Mouse (Mus musculus) testis, adult 2 months (tissue): ENCODE measurements around the gene Cacna1d. TPM values are rescaled to one million over a fixed set of nuclear protein-coding genes. Genes with fewer than 3 reads are reported as not detected.

Experiments
- H3K27ac ChIP-seq: fragments of 200-500 bp; 2 replicates; pipeline ENCODE4 v1.5.1; 2012; ENCODE audit warnings: low read depth, low read length; ENCODE audit not compliant: control insufficient read depth, insufficient read depth
- H3K27me3 ChIP-seq: fragments of 200-500 bp; 2 replicates; pipeline ENCODE4 v1.6.1; 2012; ENCODE audit warnings: mild to moderate bottlenecking, low read length, moderate library complexity; ENCODE audit not compliant: control insufficient read depth, insufficient read depth
- H3K36me3 ChIP-seq: fragments of 200-500 bp; 2 replicates; pipeline ENCODE4 v1.6.1; 2012; ENCODE audit warnings: mild to moderate bottlenecking, low read length; ENCODE audit not compliant: control insufficient read depth, insufficient read depth
- H3K4me1 ChIP-seq: fragments of 200-500 bp; 2 replicates; pipeline ENCODE4 v1.6.1; 2012; ENCODE audit warnings: low read length; ENCODE audit not compliant: control insufficient read depth, insufficient read depth
- H3K4me3 ChIP-seq: fragments of 200-500 bp; 2 replicates; pipeline ENCODE4 v1.5.1; 2012; ENCODE audit warnings: low read depth, mild to moderate bottlenecking, low read length, moderate library complexity, mixed read lengths; ENCODE audit not compliant: control insufficient read depth
- CTCF ChIP-seq: fragments of 200-500 bp; IDR thresholded peaks from 2 replicates; pipeline ENCODE4 v1.5.1; 2012; ENCODE audit warnings: low read depth, mild to moderate bottlenecking, inconsistent platforms, low read length, moderate library complexity; ENCODE audit not compliant: control insufficient read depth, insufficient read depth, insufficient replicate concordance
- POLR2A ChIP-seq: fragments of 200-500 bp; IDR thresholded peaks from 2 replicates; pipeline ENCODE4 v1.6.1; 2012; ENCODE audit warnings: low read depth, mild to moderate bottlenecking, inconsistent platforms, low read length, moderate library complexity; ENCODE audit not compliant: control insufficient read depth
- polyA plus RNA-seq: library from polyadenylated mRNA; depleted of rRNA; stranded (reverse); fragments of >200 nt; gene quantifications from 2 replicates; pipeline ENCODE4 v1.2.3, GENCODE M21; 2012

Gene Cacna1d
- polyA plus RNA-seq, 1 experiment = 8.9 TPM

DNA sequence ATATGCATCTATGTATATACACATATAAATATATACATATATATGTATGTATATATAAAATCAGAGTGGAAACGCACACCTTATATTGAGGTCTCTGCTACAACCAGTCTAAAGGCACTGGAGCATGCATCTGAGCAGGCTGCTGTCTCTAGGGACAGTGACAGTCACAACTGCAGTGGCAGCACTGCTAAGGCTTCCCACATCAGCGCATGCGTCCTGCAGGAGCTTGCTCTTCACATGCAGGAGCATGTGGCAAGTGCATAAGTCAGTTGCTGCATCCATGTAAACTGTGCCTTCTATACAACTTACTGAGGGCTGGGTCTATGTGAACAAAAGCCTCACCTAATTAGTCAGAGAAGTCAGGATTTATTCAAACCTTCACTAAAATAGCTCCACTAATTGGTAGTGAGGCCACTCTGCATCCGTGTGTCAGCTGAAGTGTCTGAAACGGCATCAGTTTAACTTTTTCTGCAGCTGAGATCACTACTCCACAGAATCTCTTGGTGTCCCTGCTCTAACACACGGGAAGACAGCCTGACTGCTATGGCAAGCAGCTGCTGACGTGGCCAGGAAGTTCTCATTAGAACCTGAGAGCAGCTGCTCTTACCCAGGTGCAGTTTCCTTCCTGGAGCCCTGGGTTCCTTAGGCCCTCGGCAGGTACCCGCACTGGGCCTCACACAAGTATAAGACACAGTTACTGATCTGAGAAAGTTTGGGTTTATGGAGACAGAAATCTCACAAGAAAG lies 199.7 kb downstream of the Cacna1d start:
- Histone ChIP-seq H3K27ac (no peak overlapping the region), H3K36me3 (no peaks in the 10 kb centered on the region), H3K4me1 (no peaks in the 10 kb centered on the region), H3K27me3 (no peaks in the 10 kb centered on the region), H3K4me3 (no peak overlapping the region)
- no peak for TF ChIP-seq CTCF
- no peak for TF ChIP-seq POLR2A

GRCm38 (mm10) chr14:30284446-30284845 lies 206.8 kb downstream of the Cacna1d start:
- H3K4me1 ChIP-seq = no peaks in the 10 kb centered on the region
- H3K36me3 ChIP-seq = no peaks in the 10 kb centered on the region
- TF ChIP-seq CTCF = no peak
- H3K27ac ChIP-seq = no peak overlapping the region
- no peak overlapping the region for H3K4me3 ChIP-seq
- no peaks in the 10 kb centered on the region for H3K27me3 ChIP-seq

DNA sequence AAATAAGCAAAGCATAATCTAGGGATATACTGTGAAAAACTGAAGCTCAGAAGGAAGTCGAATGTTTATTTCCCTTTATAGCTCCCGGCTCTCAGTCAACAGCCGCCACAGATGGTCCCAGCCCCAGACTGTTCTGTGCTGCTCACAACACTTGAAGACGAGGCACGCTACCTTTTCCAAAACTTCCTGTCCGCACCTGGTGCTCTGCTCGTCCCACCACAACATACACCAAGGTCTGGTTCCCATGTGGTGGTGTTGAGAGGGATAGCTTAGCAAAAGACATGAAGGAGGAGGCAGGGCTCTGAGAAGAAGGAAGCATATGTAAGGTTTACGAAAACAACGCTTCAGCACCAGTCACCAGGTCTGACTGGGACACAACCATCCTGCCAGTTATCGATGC lies 207.2 kb downstream of the Cacna1d start:
- Histone ChIP-seq H3K36me3 (no peaks in the 10 kb centered on the region), H3K4me1 (no peaks in the 10 kb centered on the region), H3K4me3 (no peak overlapping the region), H3K27me3 (no peaks in the 10 kb centered on the region), H3K27ac (no peak overlapping the region)
- no peak for TF ChIP-seq CTCF
- no peak for TF ChIP-seq POLR2A

DNA sequence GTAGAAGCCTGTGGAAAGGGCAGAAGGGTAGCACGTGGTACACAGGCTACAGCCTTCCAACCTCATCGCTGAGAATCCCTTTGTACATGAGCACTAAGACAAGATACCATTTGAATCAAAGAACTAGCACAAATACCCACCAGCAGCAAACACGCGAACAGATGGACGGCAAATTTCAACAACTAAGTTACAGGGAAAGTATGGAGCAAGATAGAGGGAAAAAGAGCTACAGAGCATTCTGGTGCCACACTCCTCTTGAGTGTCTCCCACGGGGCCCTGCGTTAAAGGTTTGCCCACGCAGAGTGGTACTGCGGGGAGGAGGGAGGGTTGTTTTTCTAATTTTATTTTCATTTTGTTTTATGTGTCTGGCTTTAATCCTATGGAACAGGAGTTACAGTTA lies 215.7 kb downstream of the Cacna1d start:
- TF ChIP-seq CTCF (no peak), POLR2A (no peak)
- no peaks in the 10 kb centered on the region for H3K4me1 ChIP-seq
- H3K36me3 ChIP-seq = no peaks in the 10 kb centered on the region
- H3K4me3 ChIP-seq = no peak overlapping the region
- no peaks in the 10 kb centered on the region for H3K27me3 ChIP-seq
- no peak overlapping the region for H3K27ac ChIP-seq

- H3K36me3 ChIP-seq = no peaks in the 10 kb centered on the region
- H3K27ac ChIP-seq = no peak overlapping the region
- no peak for TF ChIP-seq POLR2A
- TF ChIP-seq CTCF = no peak
- H3K4me1 ChIP-seq = peaks cover 2% of the 10 kb centered on the region
- no peak overlapping the region for H3K4me3 ChIP-seq
- H3K27me3 ChIP-seq = no peaks in the 10 kb centered on the region
Observed at GRCm38 (mm10) chr14:30272976-30273375, 218.3 kb downstream of the Cacna1d start.

DNA sequence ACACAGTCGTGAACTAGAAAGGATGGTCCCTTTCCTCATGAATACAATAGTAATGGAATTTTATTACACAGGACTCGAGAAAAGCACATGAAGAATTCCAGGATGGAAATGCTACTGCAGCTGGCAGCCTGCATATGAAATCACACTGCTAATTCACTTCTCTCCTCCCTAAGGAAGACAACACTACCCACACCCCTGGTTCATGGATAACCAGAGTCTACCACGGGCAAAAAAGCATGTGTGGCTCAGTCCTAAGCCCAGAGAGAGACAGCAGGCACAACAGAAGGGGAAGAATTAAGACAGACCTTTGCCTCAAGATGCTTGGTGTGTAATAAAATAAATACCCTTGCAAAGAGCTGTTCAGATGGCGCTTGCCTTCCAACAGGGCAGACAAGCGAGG lies 218.7 kb downstream of the Cacna1d start:
- Histone ChIP-seq H3K4me1 (peaks cover 2% of the 10 kb centered on the region), H3K36me3 (no peaks in the 10 kb centered on the region), H3K27me3 (no peaks in the 10 kb centered on the region), H3K27ac (no peak overlapping the region), H3K4me3 (no peak overlapping the region)
- TF ChIP-seq POLR2A (no peak), CTCF (no peak)

DNA sequence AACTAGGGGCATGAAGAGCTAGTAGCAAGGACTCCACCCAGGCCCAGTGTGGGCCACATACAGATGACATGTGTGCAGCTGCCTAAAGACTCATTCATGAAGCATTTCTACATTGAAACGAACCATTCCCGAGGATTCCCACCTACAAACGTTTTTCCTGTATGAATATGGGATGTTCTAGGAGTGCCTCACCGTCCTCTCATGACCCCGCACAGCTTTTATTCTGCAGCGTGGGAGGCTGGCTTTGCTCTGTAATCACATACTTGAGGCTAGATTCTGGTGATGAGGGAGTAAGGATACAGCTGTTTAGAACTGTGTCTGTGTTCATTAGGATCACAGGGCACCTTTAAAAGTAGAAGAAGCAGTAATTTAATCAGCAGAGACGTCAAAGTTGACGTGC lies 219.4 kb downstream of the Cacna1d start:
- H3K4me1 ChIP-seq = peaks cover 2% of the 10 kb centered on the region
- H3K36me3 ChIP-seq = no peaks in the 10 kb centered on the region
- no peak overlapping the region for H3K27ac ChIP-seq
- H3K27me3 ChIP-seq = no peaks in the 10 kb centered on the region
- no peak for TF ChIP-seq POLR2A
- TF ChIP-seq CTCF = no peak
- H3K4me3 ChIP-seq = no peak overlapping the region

DNA sequence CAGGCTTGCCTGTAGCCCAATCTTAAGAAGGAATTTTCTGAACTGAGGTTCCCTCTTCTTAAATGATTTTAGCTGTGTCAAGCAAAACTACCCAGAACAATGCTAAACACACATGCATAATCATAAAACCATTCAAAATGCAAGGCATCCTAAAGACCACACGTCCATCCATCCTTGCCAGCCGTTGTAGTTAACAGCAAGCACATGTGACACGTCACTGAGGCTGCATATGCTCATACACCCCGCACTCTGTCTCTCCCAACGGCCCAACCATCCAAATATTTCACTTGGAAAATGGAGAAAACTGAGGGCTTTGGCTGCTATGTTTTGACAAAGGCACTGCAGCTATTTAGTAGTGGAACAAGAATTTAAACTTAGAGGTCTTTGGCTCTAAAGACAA lies 220.9 kb downstream of the Cacna1d start:
- Histone ChIP-seq H3K4me3 (no peak overlapping the region), H3K27me3 (no peaks in the 10 kb centered on the region), H3K27ac (peak overlapping the region; percentile 47), H3K36me3 (no peaks in the 10 kb centered on the region), H3K4me1 (peaks cover 2% of the 10 kb centered on the region)
- TF ChIP-seq POLR2A = no peak
- TF ChIP-seq CTCF = no peak
